Mouse (Mus musculus): ENCODE results near the gene Sf3b4. TPM values are rescaled to one million over a fixed set of nuclear protein-coding genes. Genes with fewer than 3 reads are reported as not detected.

The Sf3b4 gene
- polyA plus RNA-seq, 1 experiment from 2014 or later = 173 TPM

- Histone ChIP-seq H3K36me3 (no peaks in the 10 kb centered on the region), H3K27me3 (no peaks in the 10 kb centered on the region), H3K27ac (replicated peaks) (no peak overlapping the region), H3K9me3 (no peaks in the 10 kb centered on the region), H3K4me1 (peaks cover 41% of the 10 kb centered on the region), H3K9ac (replicated peaks) (no peak overlapping the region), H3K4me3 (no peak overlapping the region), H3K4me2 (replicated peaks) (no peak overlapping the region)
- ATAC-seq (ENCODE audit: low FRiP score, low read depth) = no peak
- WGBS = 15% methylated on average over 2 of the region's 2 CpGs
Measured at GRCm38 (mm10) chr3:96225421-96225820, 53.3 kb downstream of the Sf3b4 start.

Small RNA genes lying within 50 kb of the gene (microRNA-seq; reads per million reads assigned to microRNA genes)
- gene Gm44492 = not detected

Other genes starting within 250 kb of the Sf3b4 start
- gene Anp32e, start 243.1 kb upstream of the Sf3b4 start, polyA plus RNA-seq (2016; fragmentation: Nextera tagmentation; extraction: Ambion mirVana) = 328 and 374 TPM in 2 replicates
- gene Plekho1, start 176.3 kb upstream of the Sf3b4 start, polyA plus RNA-seq (2016; fragmentation: Nextera tagmentation; extraction: Ambion mirVana) = 80.1 and 82.5 TPM in 2 replicates
- 39.7 and 51.2 TPM in 2 replicates for gene Vps45, start 113.9 kb upstream of the Sf3b4 start, polyA plus RNA-seq (2016; fragmentation: Nextera tagmentation; extraction: Ambion mirVana)
- gene Otud7b, start 67.8 kb upstream of the Sf3b4 start, polyA plus RNA-seq (2016; fragmentation: Nextera tagmentation; extraction: Ambion mirVana) = 16.2 and 19.1 TPM in 2 replicates
- gene Mtmr11, start 10.3 kb upstream of the Sf3b4 start, polyA plus RNA-seq (2016; fragmentation: Nextera tagmentation; extraction: Ambion mirVana) = 13.9 and 16.0 TPM in 2 replicates
- gene Sv2a, start 8.8 kb downstream of the Sf3b4 start, polyA plus RNA-seq (2016; fragmentation: Nextera tagmentation; extraction: Ambion mirVana) = 30.0 and 34.8 TPM in 2 replicates
- gene Bola1, start 47.4 kb downstream of the Sf3b4 start, polyA plus RNA-seq (2016; fragmentation: Nextera tagmentation; extraction: Ambion mirVana) = 66.9 and 71.6 TPM in 2 replicates
- 0.96 and 1.2 TPM in 2 replicates for gene Hist2h2ab, start 47.5 kb downstream of the Sf3b4 start, polyA plus RNA-seq (2016; fragmentation: Nextera tagmentation; extraction: Ambion mirVana)
- gene Hist2h2ac, start 48.5 kb downstream of the Sf3b4 start, polyA plus RNA-seq (2016; fragmentation: Nextera tagmentation; extraction: Ambion mirVana) = 9.0 and 11.6 TPM in 2 replicates
- 10.9 and 11.4 TPM in 2 replicates for gene Hist2h2be, start 48.8 kb downstream of the Sf3b4 start, polyA plus RNA-seq (2016; fragmentation: Nextera tagmentation; extraction: Ambion mirVana)
- gene Hist2h3c2, start 66.8 kb downstream of the Sf3b4 start, polyA plus RNA-seq (2016; fragmentation: Nextera tagmentation; extraction: Ambion mirVana) = 9.8 and 14.7 TPM in 2 replicates
- 56.2 and 67.7 TPM in 2 replicates for gene Hist2h2aa2, start 67.9 kb downstream of the Sf3b4 start, polyA plus RNA-seq (2016; fragmentation: Nextera tagmentation; extraction: Ambion mirVana)
- 27.1 and 35.0 TPM in 2 replicates for gene Hist2h2aa1, start 73.2 kb downstream of the Sf3b4 start, polyA plus RNA-seq (2016; fragmentation: Nextera tagmentation; extraction: Ambion mirVana)
- 1.4 TPM in 1 of 2 replicates, not detected in the other for gene Hist2h3c1, start 74.4 kb downstream of the Sf3b4 start, polyA plus RNA-seq (2016; fragmentation: Nextera tagmentation; extraction: Ambion mirVana)
- gene Hist2h4, start 91.0 kb downstream of the Sf3b4 start, polyA plus RNA-seq (2016; fragmentation: Nextera tagmentation; extraction: Ambion mirVana) = 13.3 and 18.2 TPM in 2 replicates
- 76.0 and 96.2 TPM in 2 replicates for gene Hist2h3b, start 96.3 kb downstream of the Sf3b4 start, polyA plus RNA-seq (2016; fragmentation: Nextera tagmentation; extraction: Ambion mirVana)
- gene Hist2h2bb, start 97.4 kb downstream of the Sf3b4 start, polyA plus RNA-seq (2016; fragmentation: Nextera tagmentation; extraction: Ambion mirVana) = 18.3 and 20.1 TPM in 2 replicates
- 1.9 and 2.4 TPM in 2 replicates for gene Fcgr1, start 121.6 kb downstream of the Sf3b4 start, polyA plus RNA-seq (2016; fragmentation: Nextera tagmentation; extraction: Ambion mirVana)

Data from midbrain, embryonic 12.5 days (tissue).